Mouse (Mus musculus): Measurements from ENCODE around the gene Zcchc17. TPM values are rescaled to one million over a fixed set of nuclear protein-coding genes. Genes with fewer than 3 reads are reported as not detected.

Zcchc17 gene
- polyA plus RNA-seq, 1 experiment from 2014 or later = 84.1 TPM

DNA sequence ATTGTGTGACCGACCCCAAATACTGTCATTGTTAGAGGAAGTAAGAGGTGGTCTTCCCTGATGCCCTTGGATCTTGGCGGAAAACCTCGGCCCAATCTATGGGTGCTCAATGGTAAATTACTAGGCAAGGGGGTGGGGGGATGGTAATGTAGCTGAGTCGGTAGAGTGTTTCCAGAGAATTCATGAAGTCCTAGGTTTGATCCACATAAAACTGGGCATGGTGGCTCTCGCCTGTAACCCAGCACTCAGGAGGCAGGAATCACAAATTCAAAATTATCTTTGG, 84.0 kb downstream of the Zcchc17 start:
- H3K4me2 ChIP-seq = peak overlapping the region; percentile 86
- no peaks in the 10 kb centered on the region for H3K27me3 ChIP-seq (replicated peaks)
- H3K4me1 ChIP-seq = peaks cover 28% of the 10 kb centered on the region
- 0 out of 2 replicates have a peak, but pooled peaks have one; percentile 3 for ATAC-seq (replicated peaks)
- no peaks in the 10 kb centered on the region for H3K36me3 ChIP-seq (replicated peaks)
- no peaks in the 10 kb centered on the region for H3K9me3 ChIP-seq
- peak overlapping the region; percentile 97; the same call in 1 of the 2 replicates for H3K27ac ChIP-seq
- WGBS = 23% methylated on average over 5 of the region's 5 CpGs
- peak overlapping the region; percentile 85 for H3K4me3 ChIP-seq
- H3K9ac ChIP-seq = peak overlapping the region; percentile 91

- Histone ChIP-seq H3K36me3 (replicated peaks) (no peaks in the 10 kb centered on the region), H3K27ac (peak overlapping the region; percentile 97), H3K9ac (peak overlapping the region; percentile 91), H3K27me3 (replicated peaks) (no peaks in the 10 kb centered on the region), H3K4me1 (peaks cover 28% of the 10 kb centered on the region), H3K4me3 (peak overlapping the region; percentile 85), H3K9me3 (no peaks in the 10 kb centered on the region), H3K4me2 (peak overlapping the region; percentile 86)
- WGBS = under 1% methylated on average over 61 of the region's 62 CpGs
- ATAC-seq (replicated peaks) = peak; percentile 66
These were observed 84.5 kb downstream of the Zcchc17 start for GRCm38 (mm10) chr4:130275016-130275822.

GRCm38 (mm10) chr4:130274346-130275015, 85.3 kb downstream of the Zcchc17 start:
- Histone ChIP-seq H3K9ac (peak overlapping the region; percentile 91), H3K36me3 (replicated peaks) (no peaks in the 10 kb centered on the region), H3K9me3 (no peaks in the 10 kb centered on the region), H3K4me1 (peaks cover 28% of the 10 kb centered on the region), H3K4me2 (peak overlapping the region; percentile 86), H3K27me3 (replicated peaks) (no peaks in the 10 kb centered on the region), H3K4me3 (peak overlapping the region; percentile 85), H3K27ac (peak overlapping the region; percentile 97)
- under 1% methylated on average over 29 of the region's 29 CpGs for whole genome bisulfite sequencing
- peak; percentile 78 for ATAC-seq (replicated peaks)

DNA sequence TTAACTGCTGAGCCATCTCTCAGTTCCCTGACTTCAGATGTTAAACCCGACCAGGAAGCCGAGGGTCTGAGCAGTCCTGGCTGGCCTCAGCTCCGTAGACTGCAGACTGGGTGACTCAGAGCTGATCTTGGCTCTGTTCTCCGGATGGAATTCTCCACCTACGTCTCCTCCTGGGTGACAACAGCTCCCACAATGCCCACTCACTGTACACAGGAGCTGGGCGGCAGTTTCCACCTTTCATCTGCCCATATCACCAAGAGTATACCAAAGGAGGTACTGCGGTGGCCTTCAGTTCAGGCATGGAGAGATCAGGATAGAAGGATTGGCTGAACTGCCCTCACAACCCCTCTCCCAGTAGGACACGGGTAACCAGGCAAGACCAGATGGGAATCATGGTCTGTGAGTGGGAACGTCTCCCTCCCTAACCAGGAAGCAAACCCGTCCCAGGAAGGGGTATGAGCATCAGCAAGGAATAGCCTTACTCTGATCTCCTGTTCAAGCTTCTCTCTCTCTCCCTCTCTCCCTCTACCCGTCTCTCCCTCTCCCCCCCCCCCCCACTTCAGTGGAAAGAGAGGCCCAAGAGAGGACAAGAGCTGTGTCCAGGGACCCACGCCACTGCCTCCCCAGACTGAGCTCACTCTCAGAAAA, 85.9 kb downstream of the Zcchc17 start:
- Histone ChIP-seq H3K9me3 (no peaks in the 10 kb centered on the region), H3K4me2 (peak overlapping the region; percentile 86), H3K36me3 (replicated peaks) (no peaks in the 10 kb centered on the region), H3K9ac (peak overlapping the region; percentile 91), H3K27me3 (replicated peaks) (no peaks in the 10 kb centered on the region), H3K4me3 (peak overlapping the region; percentile 85), H3K4me1 (peaks cover 28% of the 10 kb centered on the region), H3K27ac (peak overlapping the region; percentile 97)
- 3% methylated on average over 11 of the region's 12 CpGs for WGBS
- peak; percentile 57 for ATAC-seq (replicated peaks)

DNA sequence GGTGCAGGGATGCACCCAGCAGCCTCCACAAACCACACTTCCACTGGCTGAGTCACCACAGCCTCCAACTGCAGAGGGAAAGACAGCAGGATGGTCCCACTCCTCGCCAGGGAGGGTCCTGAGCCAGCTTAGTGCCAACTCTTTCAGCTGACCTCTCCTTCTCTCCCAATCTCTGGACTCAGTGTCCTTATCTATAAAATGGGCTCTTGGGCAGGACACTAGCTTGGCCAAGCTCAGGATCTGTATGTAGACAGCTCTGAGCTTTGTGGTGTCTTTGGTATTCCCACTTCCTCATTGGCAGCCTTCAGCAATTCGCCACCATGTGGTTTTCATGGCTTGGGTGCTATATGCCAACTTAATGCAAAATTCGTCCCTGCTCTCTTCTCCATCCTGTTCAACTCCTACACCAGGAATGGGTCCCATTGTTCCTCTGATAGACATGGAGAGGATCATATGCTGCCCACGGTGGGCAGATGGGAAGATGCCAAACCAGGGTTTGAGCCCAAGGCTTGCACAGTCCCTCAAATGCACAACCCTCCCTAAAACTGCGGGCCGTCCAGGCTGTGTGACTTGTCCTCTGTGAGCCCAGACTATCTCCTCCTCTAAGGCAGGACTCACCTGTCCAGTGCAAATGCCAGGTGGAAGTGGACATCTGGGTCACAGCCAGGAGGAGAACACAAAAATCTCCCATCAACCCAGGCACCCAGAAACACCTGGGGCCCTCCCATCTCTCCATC, 89.0 kb downstream of the Zcchc17 start:
- ATAC-seq (replicated peaks) = no peak
- Histone ChIP-seq H3K4me2 (no peak overlapping the region), H3K4me3 (no peak overlapping the region), H3K27ac (no peak overlapping the region; the same call in 1 of the 2 replicates), H3K4me1 (peaks cover 26% of the 10 kb centered on the region), H3K9me3 (no peaks in the 10 kb centered on the region), H3K27me3 (replicated peaks) (no peaks in the 10 kb centered on the region), H3K9ac (no peak overlapping the region), H3K36me3 (replicated peaks) (no peaks in the 10 kb centered on the region)
- 93% methylated on average over 6 of the region's 6 CpGs for WGBS

DNA sequence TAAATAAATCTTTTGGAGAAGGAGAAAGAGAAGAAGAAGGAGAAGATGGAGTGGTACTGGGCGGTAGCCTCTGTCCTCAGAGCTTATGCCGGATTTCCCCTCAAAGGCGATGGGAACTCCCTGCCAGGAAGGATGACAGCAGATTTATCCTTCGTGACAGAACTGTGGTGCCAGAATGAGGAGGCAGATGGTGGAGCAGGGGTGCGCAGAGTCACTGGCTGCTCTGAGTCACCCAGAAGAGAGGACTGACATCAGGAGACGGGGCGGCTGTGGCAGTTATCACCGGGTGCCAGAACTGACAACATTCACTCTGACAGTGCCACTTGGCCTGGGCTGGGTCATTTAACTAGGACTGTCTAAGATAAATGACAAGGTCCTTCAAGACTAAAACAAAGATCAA, 89.7 kb downstream of the Zcchc17 start:
- Histone ChIP-seq H3K36me3 (replicated peaks) (no peaks in the 10 kb centered on the region), H3K4me1 (peaks cover 23% of the 10 kb centered on the region), H3K27ac (no peak overlapping the region), H3K9me3 (no peaks in the 10 kb centered on the region), H3K4me3 (no peak overlapping the region), H3K4me2 (no peak overlapping the region), H3K9ac (no peak overlapping the region), H3K27me3 (replicated peaks) (no peaks in the 10 kb centered on the region)
- 77% methylated on average over 8 of the region's 8 CpGs for WGBS
- no peak for ATAC-seq (replicated peaks)

GRCm38 (mm10) chr4:130268736-130269135, 91.0 kb downstream of the Zcchc17 start:
- Histone ChIP-seq H3K4me3 (no peak overlapping the region), H3K9ac (no peak overlapping the region), H3K36me3 (replicated peaks) (no peaks in the 10 kb centered on the region), H3K9me3 (no peaks in the 10 kb centered on the region), H3K4me2 (no peak overlapping the region), H3K27ac (no peak overlapping the region), H3K4me1 (peaks cover 31% of the 10 kb centered on the region), H3K27me3 (replicated peaks) (no peaks in the 10 kb centered on the region)
- ATAC-seq (replicated peaks) = no peak
- 89% methylated on average over 10 of the region's 10 CpGs for WGBS

GRCm38 (mm10) chr4:130267069-130267468, 92.7 kb downstream of the Zcchc17 start:
- Histone ChIP-seq H3K27ac (no peak overlapping the region), H3K9ac (no peak overlapping the region), H3K4me3 (no peak overlapping the region), H3K4me2 (no peak overlapping the region), H3K36me3 (replicated peaks) (peaks cover 8% of the 10 kb centered on the region), H3K4me1 (peaks cover 18% of the 10 kb centered on the region; the same call in 1 of the 2 replicates), H3K9me3 (no peaks in the 10 kb centered on the region), H3K27me3 (replicated peaks) (no peaks in the 10 kb centered on the region)
- no peak for ATAC-seq (replicated peaks)
- 79% methylated on average over 7 of the region's 7 CpGs for WGBS

GRCm38 (mm10) chr4:130266601-130267000, 93.1 kb downstream of the Zcchc17 start:
- Histone ChIP-seq H3K4me3 (no peak overlapping the region), H3K27ac (no peak overlapping the region), H3K4me1 (peaks cover 18% of the 10 kb centered on the region; the same call in 1 of the 2 replicates), H3K9me3 (no peaks in the 10 kb centered on the region), H3K27me3 (replicated peaks) (no peaks in the 10 kb centered on the region), H3K36me3 (replicated peaks) (peaks cover 9% of the 10 kb centered on the region), H3K4me2 (no peak overlapping the region), H3K9ac (no peak overlapping the region)
- WGBS = 47% methylated on average over 9 of the region's 9 CpGs
- ATAC-seq (replicated peaks) = no peak

All from midbrain, embryonic 15.5 days (tissue).